Mouse (Mus musculus): ENCODE measurements around the gene Spg21.

Spg21 gene

DNA sequence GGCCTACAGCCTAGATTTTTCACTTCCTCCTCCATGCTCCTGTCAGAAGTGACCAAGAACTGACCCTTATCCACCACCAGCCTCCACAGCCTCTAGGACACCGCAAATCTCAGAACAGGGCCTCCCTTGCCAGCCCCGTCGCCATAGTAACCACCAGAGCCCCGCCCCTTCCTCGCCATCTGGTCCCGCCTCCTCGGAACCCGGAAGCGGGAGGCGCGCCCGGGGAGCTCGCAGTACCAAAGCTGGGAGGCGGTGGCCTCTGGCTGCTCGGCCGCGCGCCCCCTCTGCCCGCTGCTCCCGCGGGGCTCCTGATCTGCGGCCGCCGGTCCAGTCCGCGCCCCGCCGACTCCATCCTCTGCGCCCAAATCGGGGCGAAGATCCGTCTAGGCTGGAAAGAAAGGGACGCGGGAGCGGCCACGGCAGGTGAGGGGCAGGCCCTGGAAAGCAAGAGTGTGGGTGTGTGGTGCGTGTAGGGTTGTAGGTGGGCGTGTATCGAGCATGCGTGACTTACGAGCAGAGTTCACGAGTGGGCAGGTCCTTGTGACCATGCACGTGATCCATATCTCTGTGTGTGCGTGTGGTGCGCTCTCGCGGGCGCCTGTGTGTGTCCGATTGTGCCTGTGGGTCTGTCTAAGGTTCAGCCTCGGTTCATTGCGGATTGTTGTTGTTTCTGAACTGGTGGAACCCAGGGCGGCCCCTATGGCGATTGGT, at the start of gene Spg21:
Gene Spg21 (plus strand): TSS at position 216 of the 711 bp plus-strand sequence.
- peak; percentile 95 for DNase-seq (ENCODE audit: low read depth, low spot score)

DNA sequence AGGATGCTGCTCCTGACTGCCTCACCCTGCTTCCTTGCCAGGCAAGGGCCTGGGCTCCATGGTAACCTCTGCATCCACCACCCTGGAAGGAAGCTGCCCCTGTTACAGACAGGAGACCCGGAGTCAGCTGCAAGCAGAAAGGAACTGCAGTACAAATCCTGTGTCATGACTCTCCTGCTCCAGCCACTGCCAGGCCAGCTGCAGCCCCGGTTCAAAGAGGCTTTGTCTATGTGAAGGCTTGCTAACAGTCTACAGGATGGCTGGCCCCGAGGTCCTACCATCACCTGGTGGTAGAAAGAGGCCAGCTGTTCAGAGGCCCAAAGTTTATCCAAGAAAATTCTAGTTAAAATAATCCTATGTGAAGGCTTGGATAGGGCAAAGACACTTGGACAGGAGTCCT, 49.4 kb upstream of the Spg21 start:
- no peak for DNase-seq (ENCODE audit: low read depth, low spot score)

DNA sequence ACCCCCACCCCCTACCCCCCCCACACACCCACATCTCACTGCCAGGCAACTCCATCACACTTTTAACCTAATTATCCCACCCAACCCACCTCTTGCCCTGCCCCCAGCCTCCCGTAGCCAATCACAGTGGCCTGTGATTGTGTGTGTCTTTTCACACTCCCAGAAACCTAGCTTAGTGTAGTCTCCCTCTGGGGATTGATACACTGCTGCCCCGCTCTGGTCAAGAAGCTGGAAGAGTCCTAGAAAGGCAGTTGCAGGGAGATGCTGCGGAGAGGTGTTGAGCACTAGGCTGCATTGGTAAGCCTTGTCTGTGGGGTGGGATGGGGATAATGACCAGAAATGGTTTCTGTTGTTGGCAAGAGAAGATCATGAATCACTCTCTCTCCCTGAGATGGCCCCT, 43.0 kb upstream of the Spg21 start:
- DNase-seq (ENCODE audit: low read depth, low spot score), result no peak

DNA sequence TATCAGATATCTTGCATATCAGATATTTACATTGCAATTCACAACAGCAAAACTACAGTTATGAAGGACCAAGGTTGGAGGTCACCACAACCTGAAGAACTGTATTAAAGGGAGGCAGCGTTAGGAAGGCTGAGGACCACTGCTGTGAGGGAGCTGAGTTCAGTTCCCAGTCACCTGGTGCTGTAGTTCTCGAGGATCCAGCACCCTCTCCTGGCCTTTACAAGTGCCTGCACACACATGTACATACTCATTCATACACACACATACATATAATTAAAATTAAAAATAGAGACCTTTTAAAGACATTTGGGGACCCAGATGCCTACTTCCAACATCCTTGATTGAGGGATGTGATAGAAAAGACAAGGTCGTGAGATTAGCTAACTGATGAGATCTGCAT, 41.1 kb upstream of the Spg21 start:
- DNase-seq (ENCODE audit: low read depth, low spot score), result no peak

DNA sequence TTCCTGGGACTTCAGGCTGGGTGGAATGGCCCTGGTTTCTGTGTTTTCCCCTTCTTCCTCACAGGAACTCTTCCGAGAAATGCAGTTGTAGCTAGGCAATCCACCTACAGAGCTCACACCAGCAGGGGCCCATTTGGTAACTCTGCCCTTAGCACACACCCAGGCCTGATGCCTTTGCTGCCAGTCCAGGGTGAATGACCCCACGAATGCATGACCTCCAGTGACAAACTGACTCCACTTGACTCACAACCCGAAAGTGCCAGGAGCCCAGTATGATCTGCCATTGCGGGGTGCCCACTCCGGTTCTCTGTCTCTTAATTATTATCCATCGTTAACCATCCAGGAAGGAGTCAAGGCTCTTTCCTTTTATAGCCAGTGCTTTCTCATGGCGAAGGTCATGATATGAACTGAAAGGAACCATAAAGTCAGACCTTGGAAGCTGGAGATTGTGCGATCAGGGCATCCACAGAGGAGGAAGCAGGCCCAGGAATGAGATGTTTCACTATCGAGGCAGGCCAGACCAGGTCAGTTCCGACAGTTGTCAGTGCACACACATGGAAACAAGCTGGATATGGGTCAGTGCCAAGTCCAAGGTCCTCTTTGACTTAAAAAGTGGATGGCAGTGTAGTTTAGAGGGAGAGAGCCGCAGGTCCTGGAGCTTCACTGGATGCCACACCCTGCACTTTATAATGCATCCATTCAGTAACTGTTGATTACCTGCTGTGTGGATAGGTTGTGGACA, 37.8 kb upstream of the Spg21 start, which contains the start of gene Slc51b:
Gene Slc51b (minus strand): TSS at position 196 of the 742 bp plus-strand sequence.
- DNase-seq (ENCODE audit: low read depth, low spot score), result no peak

DNA sequence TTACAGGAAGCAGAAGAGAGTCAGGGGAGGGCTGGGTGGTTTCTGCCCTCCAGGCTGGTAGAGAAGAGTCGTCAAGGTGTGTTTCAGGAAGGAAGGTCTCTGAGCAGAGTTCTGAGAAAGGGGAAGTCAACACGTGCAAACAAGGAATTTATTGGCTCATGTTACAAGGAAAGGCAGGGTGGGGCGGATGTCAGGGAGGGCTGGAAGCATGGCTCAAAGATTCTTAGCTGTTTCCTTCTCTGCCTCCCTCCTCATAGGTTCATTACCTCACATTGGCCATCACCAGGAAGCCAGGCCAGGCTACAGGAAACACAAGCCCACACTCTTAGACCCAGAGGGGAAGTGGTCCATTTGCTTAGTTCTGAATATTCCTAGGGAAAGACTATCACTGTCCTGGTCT, 36.4 kb upstream of the Spg21 start:
- no peak for DNase-seq (ENCODE audit: low read depth, low spot score)

- no peak for DNase-seq (ENCODE audit: low read depth, low spot score)
These were observed 33.2 kb upstream of the Spg21 start for GRCm38 (mm10) chr9:65427511-65427910.

DNA sequence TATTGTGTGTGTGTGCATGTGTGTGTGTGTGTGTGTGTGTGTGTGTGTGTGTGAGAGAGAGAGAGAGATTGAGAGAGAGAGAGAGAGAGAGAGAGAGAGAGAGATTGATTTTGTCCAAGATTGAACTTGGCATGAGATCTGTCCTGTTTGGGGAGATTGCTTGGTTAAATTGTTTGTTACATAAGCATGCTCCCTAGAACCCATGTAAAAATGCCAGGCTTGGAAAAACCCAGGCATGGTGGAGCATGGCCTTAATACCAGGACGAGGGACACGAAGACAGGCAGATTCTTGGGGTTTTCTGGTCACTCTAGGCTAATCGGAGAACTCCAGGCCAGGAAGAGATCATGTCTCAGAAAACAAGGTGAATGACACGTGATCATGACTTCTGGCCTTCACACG, 32.7 kb upstream of the Spg21 start:
- DNase-seq (ENCODE audit: low read depth, low spot score), result no peak

GRCm38 (mm10) chr9:65430401-65430800, 30.3 kb upstream of the Spg21 start:
- DNase-seq (ENCODE audit: low read depth, low spot score), result no peak

- no peak for DNase-seq (ENCODE audit: low read depth, low spot score)
These were observed 29.8 kb upstream of the Spg21 start for GRCm38 (mm10) chr9:65430921-65431320.

GRCm38 (mm10) chr9:65432236-65432635, 28.5 kb upstream of the Spg21 start:
- DNase-seq (ENCODE audit: low read depth, low spot score), result peak; percentile 84

GRCm38 (mm10) chr9:65434140-65434539, 26.6 kb upstream of the Spg21 start:
- DNase-seq (ENCODE audit: low read depth, low spot score), result peak; percentile 69

- no peak for DNase-seq (ENCODE audit: low read depth, low spot score)
These were observed 25.5 kb upstream of the Spg21 start for GRCm38 (mm10) chr9:65435211-65435610.

GRCm38 (mm10) chr9:65435671-65436301, 25.0 kb upstream of the Spg21 start, which contains the start of gene Mtfmt:
Gene Mtfmt, plus strand, starts transcription at chr9:65435782.
- peak; percentile 99 for DNase-seq (ENCODE audit: low read depth, low spot score)

DNA sequence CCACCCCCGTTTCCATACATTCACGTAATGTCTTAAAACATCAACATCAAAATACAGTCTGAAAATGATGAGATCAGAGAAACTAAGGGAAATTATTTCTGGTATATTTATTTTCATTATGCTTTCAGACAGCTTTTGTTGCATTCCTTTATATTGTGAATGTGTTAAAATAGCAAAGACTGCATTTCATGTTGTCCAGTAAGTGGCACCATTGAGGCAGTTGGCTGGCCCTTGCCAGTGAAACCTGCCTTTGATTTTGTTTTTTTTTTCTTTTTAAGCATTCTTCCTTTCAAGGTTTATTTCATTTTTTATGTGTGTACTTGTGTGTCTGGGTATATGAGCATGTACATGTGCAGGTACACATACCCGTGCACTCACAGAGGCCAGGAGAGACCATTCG, 16.1 kb upstream of the Spg21 start:
- no peak for DNase-seq (ENCODE audit: low read depth, low spot score)

DNA sequence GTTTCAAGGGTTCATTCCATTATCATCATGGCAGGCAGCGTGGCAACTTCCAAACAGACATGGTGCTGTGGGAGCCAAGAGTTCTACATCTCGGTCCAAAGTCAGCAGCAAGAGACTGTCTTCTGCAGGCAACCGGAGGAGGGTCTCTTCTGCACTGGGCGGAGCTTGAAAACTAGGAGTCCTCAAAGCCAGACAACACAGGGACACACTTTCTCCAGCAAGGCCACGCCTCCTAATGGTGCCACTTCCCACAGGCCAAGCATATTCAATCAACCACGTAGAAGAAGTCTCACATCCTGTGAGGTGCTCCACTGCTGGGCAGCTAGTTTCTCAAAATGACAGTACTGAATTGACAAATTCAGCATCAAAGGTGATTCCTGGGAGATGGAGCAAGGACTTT, 12.8 kb upstream of the Spg21 start:
- no peak for DNase-seq (ENCODE audit: low read depth, low spot score)

DNA sequence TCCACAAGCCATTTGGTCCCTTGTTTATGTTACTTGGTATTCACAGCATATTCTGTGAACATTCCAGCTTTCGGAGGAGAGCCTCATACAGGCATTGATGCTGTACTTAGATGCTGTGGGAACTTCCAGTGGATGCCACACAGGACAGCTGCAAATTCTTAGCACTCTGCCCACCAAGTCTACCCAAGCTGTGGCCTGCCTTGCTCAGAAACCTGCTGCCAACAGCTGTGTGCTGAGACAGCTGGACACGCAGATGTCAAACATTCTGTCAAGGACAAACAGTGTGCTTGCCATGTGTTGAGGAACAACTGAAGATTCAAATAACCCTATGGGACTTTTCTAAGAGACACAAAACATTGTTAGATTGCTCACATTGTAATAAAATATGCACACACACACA, 1.8 kb upstream of the Spg21 start:
- no peak for DNase-seq (ENCODE audit: low read depth, low spot score)

DNA sequence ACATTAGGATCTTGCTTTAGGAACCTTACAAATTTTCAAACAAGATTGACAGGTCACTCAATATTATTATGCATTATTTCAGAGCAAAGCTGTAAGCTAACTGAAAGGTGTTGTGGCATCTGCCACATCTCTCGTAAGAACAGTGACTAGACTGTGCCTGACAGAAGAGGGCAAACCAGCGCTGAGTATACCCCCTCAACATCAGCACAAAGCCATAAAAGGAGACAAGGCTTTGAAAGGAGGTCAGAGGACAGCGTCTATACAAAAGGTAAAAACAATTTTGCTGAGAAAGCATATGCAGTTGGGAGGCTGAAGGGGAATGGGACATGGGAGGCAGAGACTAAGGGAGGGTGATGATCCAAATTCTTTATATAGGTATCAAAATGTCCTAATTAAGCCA, 549 bp upstream of the Spg21 start:
- DNase-seq (ENCODE audit: low read depth, low spot score), result no peak

DNA sequence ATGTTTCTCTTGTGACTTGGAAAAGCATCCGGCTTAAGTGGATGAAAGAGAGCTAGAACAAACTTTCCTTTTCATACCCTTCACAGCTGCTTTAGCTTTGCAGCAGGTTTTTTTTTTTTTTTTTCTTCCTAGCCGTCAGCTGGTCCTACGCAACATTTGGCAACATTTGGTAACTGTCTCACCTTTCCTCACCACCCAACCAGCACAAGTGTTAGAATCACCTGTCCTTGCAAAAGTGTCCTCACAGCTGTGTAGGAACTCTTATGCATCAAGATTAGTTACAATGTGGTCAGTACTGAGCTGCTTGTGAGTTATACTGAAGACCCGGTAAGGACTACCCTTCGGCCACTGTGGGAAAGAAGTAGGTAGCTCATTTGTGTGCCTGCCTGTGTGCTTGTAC, 1.8 kb downstream of the Spg21 start:
- DNase-seq (ENCODE audit: low read depth, low spot score), result no peak

DNA sequence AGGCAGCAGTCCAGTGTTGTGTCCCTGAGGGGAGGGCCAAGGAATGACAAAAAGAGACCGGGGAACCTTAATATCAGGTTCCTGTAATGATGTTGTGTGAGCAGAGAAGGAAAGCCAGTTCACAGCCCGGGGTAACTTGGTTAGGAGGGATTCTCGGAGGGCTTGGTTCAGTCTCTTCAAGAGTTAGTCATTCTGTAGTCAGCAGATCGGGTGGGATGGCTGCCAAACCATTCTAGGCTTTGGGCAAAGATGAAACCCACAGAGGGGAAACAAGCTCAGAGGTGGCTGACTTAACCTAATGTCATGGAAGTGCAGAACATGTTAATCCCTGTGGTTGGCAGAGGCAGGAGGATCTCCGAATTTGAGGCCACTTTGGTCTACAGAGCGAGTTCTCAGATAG, 3.4 kb downstream of the Spg21 start:
- DNase-seq (ENCODE audit: low read depth, low spot score), result no peak

DNA sequence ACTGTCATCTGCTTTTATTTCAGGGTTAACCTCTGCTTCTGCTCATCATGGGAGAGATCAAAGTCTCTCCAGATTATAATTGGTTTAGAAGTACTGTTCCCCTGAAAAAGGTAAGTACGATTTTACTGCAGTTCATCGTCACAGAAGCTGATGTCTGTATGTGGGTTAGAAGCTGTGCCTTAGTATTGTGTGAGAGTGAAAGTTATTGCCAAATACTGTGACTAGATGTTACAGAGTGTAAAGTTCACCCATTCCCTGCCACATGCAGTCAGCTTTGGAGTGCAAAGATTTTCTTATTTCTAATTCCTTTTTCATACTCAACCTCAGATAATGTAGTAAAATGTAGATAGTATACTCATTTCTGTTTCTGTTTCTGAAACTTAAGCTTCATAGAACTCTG, 4.5 kb downstream of the Spg21 start:
- DNase-seq (ENCODE audit: low read depth, low spot score), result no peak

GRCm38 (mm10) chr9:65467686-65468085, 6.9 kb downstream of the Spg21 start:
- DNase-seq (ENCODE audit: low read depth, low spot score), result no peak

GRCm38 (mm10) chr9:65472769-65473168, 12.0 kb downstream of the Spg21 start:
- no peak for DNase-seq (ENCODE audit: low read depth, low spot score)

Measured in CD4-positive, CD25-positive, alpha-beta regulatory T cell, adult 2 months (primary cell).